Mouse (Mus musculus) MEL (cell line): Measurements from ENCODE around the gene Npas4.

Source experiments
- CHD2 ChIP-seq: IDR thresholded peaks from 2 replicates; pipeline ENCODE4 v1.6.1; 2011; ENCODE audit warnings: low read length, improper control_type of control experiment
- CTCF ChIP-seq, 3 experiments: IDR thresholded peaks in 2 of 3; conservative IDR thresholded peaks in 1 of 3; 2 replicates each; pipeline ENCODE4 v1.5.1; 2011 to 2012; ENCODE audit warnings: low read length in 3 of 3, low read depth in 2 of 3, mild to moderate bottlenecking in 2 of 3, improper control_type of control experiment in 1 of 3, inconsistent platforms in 1 of 3, mixed read lengths in 1 of 3, moderate library complexity in 1 of 3; ENCODE audit not compliant: control insufficient read depth in 1 of 3, insufficient read depth in 1 of 3, poor library complexity in 1 of 3, severe bottlenecking in 1 of 3
- HCFC1 ChIP-seq: IDR thresholded peaks from 2 replicates; pipeline ENCODE4 v1.6.1; 2012; ENCODE audit warnings: low read depth, mild to moderate bottlenecking, inconsistent platforms, low read length, improper control_type of control experiment, moderate library complexity
- KAT2A ChIP-seq: conservative IDR thresholded peaks from 2 replicates; pipeline ENCODE4 v1.6.1; 2012; ENCODE audit warnings: low read depth, low read length, improper control_type of control experiment, inconsistent platforms
- MAX ChIP-seq: IDR thresholded peaks from 2 replicates; pipeline ENCODE4 v1.6.1; 2011; ENCODE audit warnings: low read length, improper control_type of control experiment
- POLR2A ChIP-seq, 2 experiments: IDR thresholded peaks; 2 replicates each; pipeline ENCODE4 v1.6.1; 2011 to 2012; ENCODE audit warnings: low read length in 2 of 2, mild to moderate bottlenecking in 2 of 2, control low read depth in 1 of 2, improper control_type of control experiment in 1 of 2, low read depth in 1 of 2, moderate library complexity in 1 of 2; ENCODE audit not compliant: control insufficient read depth in 1 of 2, insufficient read depth in 1 of 2, poor library complexity in 1 of 2

DNA sequence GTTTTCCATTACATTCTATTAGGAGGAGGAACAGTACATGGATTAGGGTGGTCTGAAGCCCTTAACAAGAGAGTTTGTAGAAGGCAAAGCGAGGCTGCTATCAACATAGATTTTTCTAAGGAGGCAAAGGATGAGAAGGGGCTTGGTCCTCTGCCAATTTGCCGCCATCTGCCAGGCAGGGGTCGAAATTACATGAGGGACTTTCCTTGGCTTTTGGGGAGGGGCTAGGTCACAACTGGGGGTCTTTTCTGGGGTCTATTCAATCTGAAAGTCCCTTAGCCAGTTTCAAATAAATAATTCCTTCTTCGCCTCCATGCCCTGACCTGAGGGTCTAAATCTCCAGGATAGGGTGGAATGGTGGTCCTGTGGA is at the start of gene Npas4:
- TF ChIP-seq POLR2A (IDR thresholded peaks at IDR 0.05; ENCODE audit: control insufficient read depth in 1 of 2, insufficient read depth in 1 of 2, low read depth in 1 of 2, low read length in 2 of 2, poor library complexity in 1 of 2), result no peak
- no peak for TF ChIP-seq KAT2A
- no peak for TF ChIP-seq CTCF (IDR thresholded peaks at IDR 0.05 in 2 of 3, conservative IDR thresholded peaks at IDR 0.05 in 1 of 3; ENCODE audit: control insufficient read depth in 1 of 3, insufficient read depth in 1 of 3, low read depth in 2 of 3, low read length in 3 of 3, poor library complexity in 1 of 3, severe bottlenecking in 1 of 3)
- TF ChIP-seq HCFC1, result no peak
- no peak for TF ChIP-seq MAX
- TF ChIP-seq CHD2, result no peak
